Mouse (Mus musculus) gastrocnemius, postnatal 36 days (tissue): Measurements from ENCODE around the gene Lsr. TPM values are rescaled to one million over a fixed set of nuclear protein-coding genes. Genes with fewer than 3 reads are reported as not detected.
"Not testable (repeated sequence)": the region's sequence is repeated elsewhere in the genome, so short reads cannot be mapped to it uniquely, and the experiment has no call there.

Source experiments
- DNase-seq, 2 experiments: peaks; one replicate each; pipeline ENCODE4 v3.0.0; 2022
- intact Hi-C: fragments of 180-260 bp; cut with DNase I; formaldehyde crosslinking; loops from one replicate; pipeline ENCODE4 v1.15.1; 2025
- total RNA-seq, 2 experiments: library from RNA; stranded (reverse); gene quantifications; 2 replicates each; pipeline ENCODE4 v1.2.3; 2021

Lsr gene
- total RNA-seq, 2 experiments from 2014 or later, result 0.49 TPM; not detected in 1

DNA sequence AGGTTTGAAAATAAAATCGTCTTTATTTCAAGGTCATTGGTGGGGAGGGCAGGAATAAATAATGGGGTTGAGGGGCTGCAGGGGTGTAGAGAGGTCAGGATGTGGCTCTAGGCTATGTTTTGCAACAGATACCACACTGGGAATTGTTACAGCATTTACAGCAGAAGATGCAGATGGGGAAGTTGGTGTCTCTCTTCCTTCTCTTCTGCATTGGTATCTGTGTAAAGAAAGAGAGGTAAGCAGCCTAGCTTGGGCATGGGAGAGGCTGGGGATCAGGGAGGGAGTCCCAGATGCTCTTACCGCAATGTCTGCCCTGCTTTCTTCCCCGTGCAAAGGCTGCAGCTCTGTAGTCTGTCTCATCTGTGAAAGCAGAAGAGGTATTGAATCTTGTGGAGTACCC lies 30.9 kb downstream of the Lsr start:
- not testable (repeated sequence) for DNase-seq
- intact Hi-C loops, result loop anchor here (2.0 kb wide), 1 partner anchor 20 kb away; no protein-coding TSS in a partner anchor

DNA sequence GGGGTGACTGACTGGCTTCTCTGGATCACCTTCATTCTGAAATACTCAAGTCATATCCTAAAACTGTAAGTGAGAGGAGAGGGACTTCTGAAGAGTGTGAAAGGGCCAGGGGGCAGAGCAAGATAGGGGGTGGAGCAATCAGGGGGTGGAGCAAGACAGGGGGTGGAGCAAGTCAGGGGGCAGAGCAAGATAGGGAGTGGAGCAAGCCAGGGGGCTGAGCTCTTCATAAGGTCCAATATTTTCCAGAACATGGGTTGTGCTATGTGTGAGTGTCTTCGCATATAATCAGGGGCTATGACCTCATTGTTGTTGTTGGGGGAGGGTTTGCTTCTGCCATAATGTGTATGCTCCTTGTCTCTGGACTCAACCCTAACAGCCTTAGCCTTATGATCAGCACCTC lies 33.2 kb downstream of the Lsr start:
- intact Hi-C loops, DNase-seq: not testable (repeated sequence)

DNA sequence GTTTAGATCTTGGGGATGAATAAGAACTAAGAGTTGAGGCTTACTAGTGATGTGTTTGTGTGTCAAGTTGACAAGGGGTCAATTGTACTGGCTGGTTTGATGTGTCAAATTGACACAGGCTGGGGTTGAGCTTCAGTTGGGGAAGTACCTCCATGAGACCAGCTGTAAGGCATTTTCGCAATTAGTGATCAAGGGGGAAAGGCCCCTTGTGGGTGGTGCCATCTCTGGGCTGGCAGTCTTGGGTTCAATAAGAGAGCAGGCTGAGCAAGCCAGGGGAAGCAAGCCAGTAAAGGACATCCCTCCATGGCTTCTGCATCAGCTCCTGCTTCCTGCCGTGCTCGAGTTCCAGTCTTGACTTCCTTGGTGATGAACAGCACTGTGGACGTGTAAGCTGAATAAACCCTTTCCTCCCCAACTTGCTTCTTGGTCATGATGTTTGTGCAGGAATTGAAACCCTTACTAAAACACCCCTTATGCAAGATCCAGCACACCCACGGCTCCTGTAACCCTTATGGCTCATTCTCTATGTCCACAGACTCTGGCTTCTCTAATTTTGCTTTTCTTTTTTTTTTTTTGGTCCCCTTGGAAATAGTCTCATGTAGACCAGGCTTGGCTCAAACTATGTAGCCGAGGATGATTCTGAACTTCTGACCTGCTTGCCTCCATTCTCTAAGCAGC lies 37.7 kb downstream of the Lsr start:
- intact Hi-C loops, DNase-seq: not testable (repeated sequence)

DNA sequence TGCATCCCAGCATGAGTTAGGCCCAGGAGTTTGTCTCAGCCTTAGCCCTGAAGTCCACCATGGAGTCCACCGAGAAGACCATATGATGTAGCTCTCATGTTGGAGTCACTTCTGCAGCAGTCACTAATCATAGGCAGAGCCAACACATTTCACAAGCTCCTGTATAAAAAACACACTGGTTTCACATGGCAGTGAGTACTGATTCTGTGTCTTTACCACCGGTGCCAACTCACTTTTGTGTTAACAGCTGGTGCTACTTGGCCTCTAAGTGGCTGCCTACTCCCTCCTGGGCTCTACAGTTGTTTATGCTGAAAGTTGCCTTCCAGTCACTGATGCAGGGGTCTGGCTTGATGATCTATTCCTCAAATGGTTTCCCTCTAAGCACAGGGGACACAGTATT lies 48.7 kb downstream of the Lsr start, which contains the start of gene Hamp2:
TSS of gene Hamp2 (minus strand) at position 101 of the 400 bp plus-strand sequence.
- DNase-seq, intact Hi-C loops: not testable (repeated sequence)

DNA sequence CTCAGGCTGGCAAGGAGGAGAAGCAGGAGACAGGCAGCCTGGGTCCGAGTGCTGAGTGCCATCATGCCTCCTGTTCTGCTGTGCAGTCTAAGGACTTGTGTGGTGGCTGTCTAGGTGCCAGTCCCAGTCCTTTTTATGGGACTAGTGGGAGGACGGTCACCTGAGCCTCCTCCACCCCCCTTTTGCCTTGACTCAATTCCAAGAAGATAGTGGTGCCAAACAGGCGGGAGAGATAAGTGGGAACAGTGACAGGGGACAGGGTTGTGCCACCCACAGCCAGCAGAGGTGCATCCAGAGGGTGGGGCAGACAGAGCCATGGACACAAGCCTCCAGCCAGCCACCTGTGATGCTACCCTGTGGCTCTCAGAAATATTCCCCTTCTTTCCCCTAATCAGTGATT lies 49.2 kb downstream of the Lsr start:
- DNase-seq, result no peak
- intact Hi-C loops, result no loop called here

DNA sequence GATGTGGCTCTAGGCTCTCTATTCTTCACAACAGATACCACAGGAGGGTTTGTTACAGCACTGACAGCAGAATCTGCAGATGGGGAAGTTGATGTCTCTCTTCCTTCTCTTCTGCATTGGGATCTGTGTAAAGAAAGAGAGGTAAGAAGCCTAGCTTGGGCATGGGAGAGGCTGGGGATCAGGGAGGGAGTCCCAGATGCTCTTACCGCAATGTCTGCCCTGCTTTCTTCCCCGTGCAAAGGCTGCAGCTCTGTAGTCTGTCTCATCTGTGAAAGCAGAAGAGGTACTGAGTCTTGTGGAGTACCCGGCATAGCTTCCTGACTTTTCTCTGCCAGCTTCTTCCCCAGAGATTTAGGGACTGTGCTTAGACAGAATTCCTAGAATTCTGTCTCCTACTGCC lies 50.8 kb downstream of the Lsr start:
- DNase-seq, result not testable (repeated sequence)
- intact Hi-C loops, result loop anchor here (2.0 kb wide), 1 partner anchor 20 kb away; no protein-coding TSS in a partner anchor

DNA sequence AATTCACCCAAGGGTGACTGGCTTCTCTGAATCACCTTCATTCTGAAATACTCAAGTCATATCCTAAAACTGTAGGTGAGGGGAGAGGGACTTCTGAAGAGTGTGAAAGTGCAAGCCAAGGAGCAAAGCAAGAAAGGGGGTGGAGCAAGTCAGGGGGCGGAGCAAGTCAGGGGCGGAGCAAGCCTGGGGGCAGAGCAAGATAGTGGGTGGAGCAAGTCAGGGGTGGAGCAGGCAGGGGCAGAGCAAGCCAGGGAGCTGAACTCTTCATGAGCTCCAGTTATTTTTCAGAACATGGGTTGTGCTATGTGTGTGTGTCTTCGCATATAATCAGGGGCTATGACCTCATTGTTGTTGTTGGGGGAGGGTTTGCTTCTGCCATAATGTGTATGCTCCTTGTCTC lies 53.0 kb downstream of the Lsr start:
- DNase-seq, result no peak
- intact Hi-C loops, result no loop called here

DNA sequence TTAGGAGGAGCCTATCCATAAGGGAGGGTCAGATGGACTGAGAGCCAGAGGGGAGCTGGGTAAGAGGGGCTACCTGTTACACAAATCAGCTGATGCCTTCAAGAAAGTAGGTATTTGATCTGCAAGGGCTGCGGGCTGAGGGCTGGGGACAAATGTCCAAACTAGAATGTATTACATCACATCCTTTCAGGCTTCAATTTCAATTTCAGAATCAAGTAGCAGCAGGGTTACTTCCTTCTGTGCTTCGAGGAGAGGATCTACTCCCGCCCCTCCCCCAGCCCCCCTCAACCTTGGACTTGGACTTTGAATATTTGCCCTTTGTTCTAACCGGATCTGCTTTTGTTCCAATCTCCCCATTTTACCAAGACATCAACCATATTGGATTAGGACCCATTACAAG lies 56.0 kb downstream of the Lsr start:
- intact Hi-C loops, result no loop called here
- no peak for DNase-seq

DNA sequence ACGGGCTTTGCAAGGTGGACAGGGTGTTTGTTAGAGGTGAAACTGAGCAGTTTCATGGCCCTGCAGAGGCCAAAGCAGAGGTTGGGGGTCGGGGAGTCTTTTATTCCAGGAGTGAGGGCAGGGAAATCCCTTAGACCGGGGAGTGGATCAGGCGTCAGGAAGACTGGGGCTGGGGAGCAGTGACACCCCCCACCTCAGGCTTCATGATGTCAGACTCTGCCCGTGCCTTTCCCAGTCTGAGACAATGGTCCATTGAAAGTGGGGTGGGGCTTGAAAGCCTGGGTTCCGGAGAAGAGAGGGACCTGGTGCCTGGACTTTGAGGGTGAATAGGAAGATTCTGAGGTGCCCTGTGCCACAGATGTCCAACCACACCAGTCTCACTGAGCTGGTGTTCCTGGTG lies 56.6 kb downstream of the Lsr start:
- intact Hi-C loops, result no loop called here

DNA sequence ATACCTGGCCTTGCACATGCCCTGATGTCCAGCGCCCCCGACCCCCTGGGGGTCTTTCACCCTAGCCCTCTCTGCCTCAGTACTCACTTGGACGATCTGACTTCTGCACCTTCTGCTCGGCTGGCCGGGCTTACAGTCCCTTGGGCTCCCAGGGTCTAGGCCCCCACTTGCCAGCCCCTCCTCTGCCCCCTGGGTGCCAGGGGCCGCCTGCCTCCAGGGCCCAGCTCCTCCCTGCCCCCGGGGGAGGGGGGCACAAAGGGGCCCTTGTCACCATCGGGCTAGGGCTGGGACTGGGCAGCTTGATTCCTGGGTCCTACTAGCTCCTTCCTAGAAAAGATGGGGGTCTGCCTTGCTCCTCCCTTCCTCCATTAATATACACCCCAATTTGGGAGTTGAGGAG lies 58.5 kb downstream of the Lsr start, which contains the start of gene Mag:
TSS of gene Mag (minus strand) at position 142 of the 400 bp plus-strand sequence.
- intact Hi-C loops, result no loop called here
- no peak for DNase-seq

More for the DNA sequence above, 56.6 kb downstream of the Lsr start:
- no peak for DNase-seq

DNA sequence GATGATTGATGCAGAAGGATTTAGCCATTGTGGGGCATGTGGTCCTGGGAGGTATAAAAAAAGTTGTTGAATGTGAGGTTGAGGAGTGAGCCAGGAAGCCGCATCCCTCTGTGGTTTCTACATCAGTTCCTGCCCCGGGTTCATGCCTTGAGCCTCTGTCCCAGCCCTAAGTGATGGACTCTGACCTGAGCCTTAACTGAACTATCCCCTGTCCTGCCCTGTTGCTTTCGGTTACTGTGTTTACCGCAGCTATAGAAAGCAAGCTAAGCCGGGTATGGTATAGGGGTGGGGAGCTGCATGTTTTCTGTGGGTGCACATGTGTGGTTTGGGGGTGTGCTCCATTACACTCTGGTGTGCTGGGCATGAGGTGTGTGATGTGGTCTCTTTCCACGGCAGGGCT lies 63.5 kb downstream of the Lsr start:
- intact Hi-C loops, result no loop called here

DNA sequence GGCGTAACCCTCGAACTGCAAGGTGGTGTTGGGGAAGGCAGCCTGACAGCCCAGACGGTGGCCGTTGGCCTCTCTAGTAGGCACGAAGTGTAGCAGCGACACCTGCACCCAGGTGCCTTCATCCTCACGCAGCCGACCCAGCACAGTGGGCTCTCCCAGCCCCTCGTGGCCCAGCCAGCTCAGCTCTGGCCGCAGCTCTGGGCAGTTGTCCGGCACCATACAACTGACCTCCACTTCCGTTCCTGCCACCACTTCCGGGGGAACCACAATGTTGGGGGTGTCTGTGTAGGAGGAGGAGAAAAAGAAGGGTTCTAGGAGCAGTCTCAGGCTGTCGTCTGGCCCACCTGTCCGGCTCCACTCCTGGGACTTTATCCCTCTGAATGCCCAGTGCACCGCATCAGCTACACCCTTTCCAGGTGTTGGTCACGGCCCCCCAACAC lies 64.3 kb downstream of the Lsr start:
- intact Hi-C loops, result no loop called here
- no peak for DNase-seq

More for the DNA sequence above, 63.5 kb downstream of the Lsr start:
- no peak for DNase-seq

DNA sequence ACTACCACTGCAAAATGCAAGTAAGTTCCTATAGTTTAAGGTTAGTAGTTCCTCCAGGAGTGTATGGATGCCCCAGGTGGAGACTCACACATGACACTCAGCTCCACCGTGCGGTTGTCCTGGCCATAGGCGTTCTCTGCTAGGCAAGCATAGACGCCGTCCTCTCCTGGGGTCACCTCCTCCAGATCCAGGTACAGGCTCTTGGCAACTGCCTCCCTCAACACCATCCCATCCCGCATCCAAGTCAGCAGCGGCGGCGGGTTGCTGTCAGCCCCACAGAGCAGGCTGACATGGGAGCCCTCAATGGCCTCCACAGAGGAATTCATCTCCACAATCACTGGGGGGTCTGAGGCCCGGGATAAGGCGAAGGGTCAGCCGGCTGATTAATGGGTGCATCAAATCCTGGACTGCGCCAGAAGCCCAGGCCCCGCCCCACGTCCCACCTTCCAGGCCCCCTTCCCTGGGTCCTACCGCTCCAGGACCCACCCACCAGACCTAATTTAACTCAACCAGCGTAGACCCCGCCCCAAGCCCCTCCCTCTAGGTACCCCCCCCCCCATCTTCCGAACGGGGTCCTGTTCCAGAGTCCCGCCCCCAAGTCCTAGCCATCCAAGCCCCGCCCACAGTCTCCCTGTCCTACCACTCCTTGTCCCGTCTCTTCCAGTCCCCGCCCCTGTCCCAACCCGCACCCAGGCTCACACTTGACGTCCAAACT lies 64.8 kb downstream of the Lsr start:
- DNase-seq, result no peak
- intact Hi-C loops, result no loop called here

Other genes starting within 250 kb of the Lsr start
- 100 to 1,000 TPM; 251 to 273 TPM for gene Tmem147, start 243.9 kb downstream of the Lsr start, total RNA-seq
- not detected for gene Gapdhs, start 229.8 kb downstream of the Lsr start, total RNA-seq
- 1 to 10 TPM; 1.7 to 3.9 TPM for gene Sbsn, start 222.0 kb downstream of the Lsr start, total RNA-seq
- under 1 TPM in 1 of 2 experiments, not detected in 1; 0.56 TPM for gene Dmkn, start 209.7 kb downstream of the Lsr start, total RNA-seq
- not detected for gene Krtdap, start 185.6 kb downstream of the Lsr start, total RNA-seq
- under 1 TPM in 1 of 2 experiments, not detected in 1; 0.35 TPM for gene Ffar2, start 149.7 kb downstream of the Lsr start, total RNA-seq
- gene Ffar3, start 117.3 kb downstream of the Lsr start, total RNA-seq, result not detected
- not detected for gene Ffar1, start 111.9 kb downstream of the Lsr start, total RNA-seq
- gene Cd22, start 93.1 kb downstream of the Lsr start, total RNA-seq, result not detected
- gene Mag, start 58.6 kb downstream of the Lsr start, total RNA-seq, result 1 to 10 TPM in 1 of 2 experiments, under 1 TPM in 1; 0.41 to 1.0 TPM
- gene Hamp2, start 48.8 kb downstream of the Lsr start, total RNA-seq, result not detected
- not detected for gene Hamp, start 29.4 kb downstream of the Lsr start, total RNA-seq
- 10 to 100 TPM; 74.5 to 80.7 TPM for gene Usf2, start 16.7 kb downstream of the Lsr start, total RNA-seq
- not detected for gene Fam187b, start 326 bp upstream of the Lsr start, total RNA-seq
- gene Fxyd5, start 69.0 kb upstream of the Lsr start, total RNA-seq, result 10 to 100 TPM in 1 of 2 experiments, 1 to 10 TPM in 1; 9.6 to 11.3 TPM
- gene Fxyd7, start 78.0 kb upstream of the Lsr start, total RNA-seq, result 1 to 10 TPM; 1.7 to 1.8 TPM
- 1,000 to 10,000 TPM in 1 of 2 experiments, 100 to 1,000 TPM in 1; 991 to 1,156 TPM for gene Fxyd1, start 83.7 kb upstream of the Lsr start, total RNA-seq
- gene Lgi4, start 85.9 kb upstream of the Lsr start, total RNA-seq, result 1 to 10 TPM; 2.5 to 4.4 TPM
- under 1 TPM; 0.77 to 0.96 TPM for gene Fxyd3, start 103.2 kb upstream of the Lsr start, total RNA-seq
- gene Hpn, start 141.8 kb upstream of the Lsr start, total RNA-seq, result 10 to 100 TPM; 14.1 to 15.9 TPM
- gene Scn1b, start 153.5 kb upstream of the Lsr start, total RNA-seq, result 100 to 1,000 TPM; 835 to 915 TPM
- 10 to 100 TPM; 36.2 to 45.2 TPM for gene Gramd1a, start 182.4 kb upstream of the Lsr start, total RNA-seq